ENCODE assay signal across 8 mouse cellular contexts in genomic region chr2:59286247-59286646, GRCm38 (mm10).
DNase-seq lines count a peak whose midpoint lies in the region; ATAC-seq and TF ChIP-seq lines count a peak whose summit lies in the region.

No protein-coding gene starts in this region.

- H3K4me3 ChIP-seq in kidney, embryonic 14.5 days (ENCODE audit: low read length) = no peak overlapping the region
- H3K4me3 ChIP-seq in layer of hippocampus, adult 2 months = no peak overlapping the region
- no peak overlapping the region for H3K4me3 ChIP-seq in hindbrain, embryonic 16.5 days (ENCODE audit: low read length)

- WGBS in kidney, embryonic 14.5 days = 66% methylated on average over 9 of the region's 9 CpGs
- 61% methylated on average over 9 of the region's 9 CpGs for WGBS in hindbrain, embryonic 16.5 days

- no peak overlapping the region; the same call in 1 of the 2 replicates for H3K27ac ChIP-seq in kidney, embryonic 14.5 days (ENCODE audit: low read depth, low read length)
- H3K27ac ChIP-seq in layer of hippocampus, adult 2 months = peak overlapping the region; percentile 8; the same call in 1 of the 2 replicates
- no peak overlapping the region for H3K27ac ChIP-seq in hindbrain, embryonic 16.5 days (ENCODE audit: low read depth, low read length)

- H3K9ac ChIP-seq in kidney, embryonic 14.5 days (ENCODE audit: low read depth, low read length) = no peak overlapping the region
- no peak overlapping the region; the same call in 1 of the 2 replicates for H3K9ac ChIP-seq in hindbrain, embryonic 16.5 days (ENCODE audit: low read depth, low read length)

- peaks cover 4% of the 10 kb centered on the region for H3K4me1 ChIP-seq in kidney, embryonic 14.5 days (ENCODE audit: control insufficient read depth, insufficient read depth, low read length)
- peaks cover 4% of the 10 kb centered on the region; the same call in 1 of the 2 replicates for H3K4me1 ChIP-seq in hindbrain, embryonic 16.5 days (ENCODE audit: control insufficient read depth, insufficient read depth, low read depth, low read length)

- peak; percentile 74 for DNase-seq in kidney, adult 18-20 months
- peak; percentile 86 to 89 for DNase-seq in cerebellum, postnatal 25 days
- peak; percentile 84 for DNase-seq in heart, adult 8-10 months (ENCODE audit: low spot score)
- peak; percentile 43 to 52 for DNase-seq in layer of hippocampus, adult 2 months (ENCODE audit: low spot score in 2 of 2)
- peak; percentile 73 to 83 for DNase-seq in lung, postnatal 4 days
- DNase-seq in embryo, embryonic 11 days = no peak

- no peaks in the 10 kb centered on the region for H3K27me3 ChIP-seq in kidney, embryonic 14.5 days (ENCODE audit: control insufficient read depth, insufficient read depth, low read length)
- H3K27me3 ChIP-seq in hindbrain, embryonic 16.5 days (replicated peaks; ENCODE audit: control insufficient read depth, insufficient read depth, low read length) = no peaks in the 10 kb centered on the region

- no peaks in the 10 kb centered on the region for H3K9me3 ChIP-seq in kidney, embryonic 14.5 days (ENCODE audit: control insufficient read depth, low read length)
- H3K9me3 ChIP-seq in hindbrain, embryonic 16.5 days (ENCODE audit: control insufficient read depth, low read length) = no peaks in the 10 kb centered on the region

- no peak overlapping the region for H3K4me2 ChIP-seq in kidney, embryonic 14.5 days (replicated peaks; ENCODE audit: low read depth, low read length)
- H3K4me2 ChIP-seq in hindbrain, embryonic 16.5 days (ENCODE audit: low read length) = no peak overlapping the region

- TF ChIP-seq CTCF in layer of hippocampus, adult 2 months (conservative IDR thresholded peaks at IDR 0.05) = no peak

- no peaks in the 10 kb centered on the region for H3K36me3 ChIP-seq in kidney, embryonic 14.5 days (ENCODE audit: control insufficient read depth, insufficient read depth, low read length)
- H3K36me3 ChIP-seq in hindbrain, embryonic 16.5 days (ENCODE audit: control insufficient read depth, insufficient read depth, low read length) = no peaks in the 10 kb centered on the region

- no peak for ATAC-seq in kidney, embryonic 14.5 days (ENCODE audit: low FRiP score, low TSS enrichment)
- no peak for ATAC-seq in hindbrain, embryonic 16.5 days
